Mouse (Mus musculus) midbrain, embryonic 16.5 days (tissue): ENCODE measurements around the gene Fcmr. TPM values are rescaled to one million over a fixed set of nuclear protein-coding genes. Genes with fewer than 3 reads are reported as not detected.
A peak's percentile ranks its signal among the peaks of the same experiment; 100 is the strongest.

Source experiments
- ATAC-seq: fragments of 200-750 bp; cut with Nextera tagmentation; 2 replicates; pipeline ENCODE4 v1.8.0; 2017; ENCODE audit warnings: moderate TSS enrichment
- H3K27ac ChIP-seq: fragments of 300-500 bp; sonication (generic); 2 replicates; pipeline ENCODE4 v1.5.1; 2014; ENCODE audit warnings: mild to moderate bottlenecking, low read length, mixed read lengths
- H3K27me3 ChIP-seq: fragments of 300-500 bp; sonication (generic); 2 replicates; pipeline ENCODE4 v1.6.1; 2014; ENCODE audit warnings: low read depth, low read length, mixed read lengths; ENCODE audit not compliant: control insufficient read depth, insufficient read depth
- H3K36me3 ChIP-seq: fragments of 300-500 bp; sonication (generic); 2 replicates; pipeline ENCODE4 v1.6.1; 2014; ENCODE audit warnings: mild to moderate bottlenecking, low read length, moderate library complexity, mixed read lengths; ENCODE audit not compliant: control insufficient read depth, insufficient read depth
- H3K4me1 ChIP-seq: fragments of 300-500 bp; sonication (generic); 2 replicates; pipeline ENCODE4 v1.6.1; 2014; ENCODE audit warnings: mild to moderate bottlenecking, low read length, mixed read lengths; ENCODE audit not compliant: control insufficient read depth, insufficient read depth
- H3K4me2 ChIP-seq: fragments of 300-500 bp; sonication (generic); 2 replicates; pipeline ENCODE4 v1.6.1; 2014; ENCODE audit warnings: mild to moderate bottlenecking, low read length, mixed read lengths
- H3K4me3 ChIP-seq: fragments of 300-500 bp; sonication (generic); 2 replicates; pipeline ENCODE4 v1.5.1; 2014; ENCODE audit warnings: low read depth, mild to moderate bottlenecking, low read length, moderate library complexity, mixed read lengths
- H3K9ac ChIP-seq: fragments of 300-500 bp; sonication (generic); 2 replicates; pipeline ENCODE4 v1.6.1; 2014; ENCODE audit warnings: low read depth, low read length, mixed read lengths
- H3K9me3 ChIP-seq: fragments of 300-500 bp; sonication (generic); replicated peaks from 2 replicates; pipeline ENCODE4 v1.6.1; 2014; ENCODE audit warnings: mild to moderate bottlenecking, low read length, mixed read lengths; ENCODE audit not compliant: control insufficient read depth, poor library complexity, severe bottlenecking
- WGBS: fragments of 180-500 bp; shearing (Covaris S2); extraction: QIAGEN DNeasy Blood & Tissue Kit; methylation state at CpG from one replicate; pipeline ENCODE4 v1.1.7; 2014; 5-methylcytosine and 5-hydroxymethylcytosine counted together
- polyA plus RNA-seq: library from polyadenylated mRNA; unstranded; fragments of >200 nt; fragmentation: Nextera tagmentation; extraction: Ambion mirVana; gene quantifications from 2 replicates; pipeline ENCODE4 v1.2.1, GENCODE M21; 2015

Gene Fcmr
- polyA plus RNA-seq, 1 experiment from 2014 or later, result 0.74 TPM

GRCm38 (mm10) chr1:130877889-130878614 is 12.6 kb downstream of the Fcmr start:
- 2% methylated on average over 43 of the region's 43 CpGs for WGBS
- no peaks in the 10 kb centered on the region for H3K9me3 ChIP-seq
- H3K27ac ChIP-seq, result no peak overlapping the region
- peak overlapping the region; percentile 67 for H3K9ac ChIP-seq
- peak; percentile 88 for ATAC-seq
- peaks cover 5% of the 10 kb centered on the region; the same call in 1 of the 2 replicates for H3K27me3 ChIP-seq
- H3K4me3 ChIP-seq, result peak overlapping the region; percentile 49
- peak overlapping the region; percentile 91 for H3K4me2 ChIP-seq
- H3K36me3 ChIP-seq, result no peaks in the 10 kb centered on the region
- no peaks in the 10 kb centered on the region for H3K4me1 ChIP-seq

- no peak overlapping the region for H3K4me2 ChIP-seq
- H3K36me3 ChIP-seq, result no peaks in the 10 kb centered on the region
- no peak for ATAC-seq
- H3K4me1 ChIP-seq, result no peaks in the 10 kb centered on the region
- no peak overlapping the region for H3K4me3 ChIP-seq
- H3K27ac ChIP-seq, result no peak overlapping the region
- no peaks in the 10 kb centered on the region for H3K9me3 ChIP-seq
- WGBS, result 94% methylated on average over 7 of the region's 7 CpGs
- no peak overlapping the region for H3K9ac ChIP-seq
- peaks cover 5% of the 10 kb centered on the region; the same call in 1 of the 2 replicates for H3K27me3 ChIP-seq
These were observed 14.5 kb downstream of the Fcmr start for GRCm38 (mm10) chr1:130879927-130880326.

- Histone ChIP-seq H3K36me3 (no peaks in the 10 kb centered on the region), H3K4me1 (no peaks in the 10 kb centered on the region), H3K4me2 (no peak overlapping the region), H3K27me3 (no peaks in the 10 kb centered on the region; the same call in 1 of the 2 replicates), H3K9ac (no peak overlapping the region), H3K27ac (no peak overlapping the region), H3K4me3 (no peak overlapping the region), H3K9me3 (no peaks in the 10 kb centered on the region)
- 90% methylated on average over 4 of the region's 4 CpGs for WGBS
- no peak for ATAC-seq
These were observed 17.7 kb downstream of the Fcmr start for GRCm38 (mm10) chr1:130883146-130883545.

- H3K36me3 ChIP-seq, result no peaks in the 10 kb centered on the region
- no peaks in the 10 kb centered on the region for H3K9me3 ChIP-seq
- ATAC-seq, result no peak
- H3K9ac ChIP-seq, result no peak within 1 kb of the TSS
- no peak within 1 kb of the TSS for H3K27ac ChIP-seq
- no peaks in the 10 kb centered on the region for H3K27me3 ChIP-seq
- no peaks in the 10 kb centered on the region for H3K4me1 ChIP-seq
- H3K4me3 ChIP-seq, result no peak within 1 kb of the TSS
- H3K4me2 ChIP-seq, result no peak within 1 kb of the TSS
These were observed 21.9 kb downstream of the Fcmr start, which contains the start of gene Il24 for GRCm38 (mm10) chr1:130887354-130887753. TSS of gene Il24 (minus strand) at chr1:130887454.

GRCm38 (mm10) chr1:130892446-130892845 is 27.0 kb downstream of the Fcmr start:
- H3K27me3 ChIP-seq, result no peaks in the 10 kb centered on the region
- H3K36me3 ChIP-seq, result no peaks in the 10 kb centered on the region
- no peak for ATAC-seq
- no peak overlapping the region for H3K4me3 ChIP-seq
- H3K4me2 ChIP-seq, result no peak overlapping the region
- no peak overlapping the region for H3K27ac ChIP-seq
- H3K4me1 ChIP-seq, result no peaks in the 10 kb centered on the region
- no peaks in the 10 kb centered on the region for H3K9me3 ChIP-seq
- 79% methylated on average over 1 of the region's 1 CpGs for WGBS
- H3K9ac ChIP-seq, result no peak overlapping the region

GRCm38 (mm10) chr1:130893329-130894040 is 28.0 kb downstream of the Fcmr start:
- Histone ChIP-seq H3K27ac (no peak overlapping the region), H3K9me3 (no peaks in the 10 kb centered on the region), H3K4me2 (no peak overlapping the region), H3K4me3 (no peak overlapping the region), H3K36me3 (no peaks in the 10 kb centered on the region), H3K4me1 (no peaks in the 10 kb centered on the region), H3K9ac (no peak overlapping the region), H3K27me3 (no peaks in the 10 kb centered on the region)
- WGBS, result 72% methylated on average over 9 of the region's 9 CpGs
- no peak for ATAC-seq

GRCm38 (mm10) chr1:130894468-130894867 is 29.0 kb downstream of the Fcmr start:
- Histone ChIP-seq H3K27me3 (no peaks in the 10 kb centered on the region), H3K27ac (no peak overlapping the region), H3K36me3 (no peaks in the 10 kb centered on the region), H3K4me2 (no peak overlapping the region), H3K4me3 (no peak overlapping the region), H3K9me3 (no peaks in the 10 kb centered on the region), H3K4me1 (no peaks in the 10 kb centered on the region), H3K9ac (no peak overlapping the region)
- ATAC-seq, result no peak
- WGBS, result 18% methylated on average over 6 of the region's 6 CpGs

- H3K27me3 ChIP-seq, result no peaks in the 10 kb centered on the region
- no peak overlapping the region for H3K4me3 ChIP-seq
- no peak for ATAC-seq
- no peaks in the 10 kb centered on the region for H3K36me3 ChIP-seq
- no peak overlapping the region for H3K9ac ChIP-seq
- 91% methylated on average over 7 of the region's 7 CpGs for WGBS
- H3K9me3 ChIP-seq, result no peaks in the 10 kb centered on the region
- H3K4me2 ChIP-seq, result no peak overlapping the region
- no peaks in the 10 kb centered on the region for H3K4me1 ChIP-seq
- H3K27ac ChIP-seq, result no peak overlapping the region
These were observed 37.0 kb downstream of the Fcmr start for GRCm38 (mm10) chr1:130902505-130902904.

GRCm38 (mm10) chr1:130911401-130912010 is 46.0 kb downstream of the Fcmr start, which contains the start of gene Il20:
TSS of gene Il20 (minus strand) at chr1:130911451.
- H3K4me1 ChIP-seq, result no peaks in the 10 kb centered on the region
- H3K9me3 ChIP-seq, result no peaks in the 10 kb centered on the region
- no peaks in the 10 kb centered on the region for H3K27me3 ChIP-seq
- no peaks in the 10 kb centered on the region for H3K36me3 ChIP-seq
- ATAC-seq, result no peak
- H3K4me3 ChIP-seq, result no peak within 1 kb of the TSS
- no peak within 1 kb of the TSS for H3K27ac ChIP-seq
- no peak within 1 kb of the TSS for H3K4me2 ChIP-seq
- no peak within 1 kb of the TSS for H3K9ac ChIP-seq
- 79% methylated on average over 12 of the region's 12 CpGs for WGBS
